Mouse (Mus musculus): ENCODE data around the gene Phyhd1. TPM values are rescaled to one million over a fixed set of nuclear protein-coding genes. Genes with fewer than 3 reads are reported as not detected.
A peak's percentile ranks its signal among the peaks of the same experiment; 100 is the strongest.

Gene Phyhd1
- polyA plus RNA-seq (2012; rRNA removed) (15.9 and 18.1 TPM in 2 replicates), polyA plus RNA-seq (2014; fragmentation: Nextera tagmentation; extraction: Ambion mirVana) (9.8 and 10.3 TPM in 2 replicates)

- no peak for ATAC-seq (ENCODE audit: insufficient read depth)
Observed at GRCm38 (mm10) chr2:30265767-30266253, at the start of gene Phyhd1. TSS of gene Phyhd1 (plus strand) at chr2:30266203.

GRCm38 (mm10) chr2:30216293-30216692, 49.7 kb upstream of the Phyhd1 start:
- Histone ChIP-seq H3K4me2 (ENCODE audit: low read depth) (no peak overlapping the region), H3K4me1 (replicated peaks; ENCODE audit: control insufficient read depth in 2 of 2, insufficient read depth in 2 of 2, low read length in 1 of 2) (peaks cover 0 to 4% of the 10 kb centered on the region in 2 experiments; a peak in 1 of 4 replicates), H3K9me3 (ENCODE audit: control insufficient read depth, low read length) (no peaks in the 10 kb centered on the region), H3K27ac (no peak overlapping the region), H3K4me3 (ENCODE audit: insufficient read depth in 1 of 2, low read depth in 2 of 2, low read length in 2 of 2) (no peak overlapping the region), H3K36me3 (replicated peaks; ENCODE audit: control insufficient read depth, insufficient read depth, low read depth) (no peaks in the 10 kb centered on the region), H3K27me3 (ENCODE audit: control insufficient read depth, insufficient read depth, low read length) (no peaks in the 10 kb centered on the region), H3K9ac (replicated peaks) (no peak overlapping the region)
- TF ChIP-seq CTCF (IDR thresholded peaks at IDR 0.05; ENCODE audit: low read depth) (no peak), EP300 (IDR thresholded peaks at IDR 0.05; ENCODE audit: low read depth) (no peak)
- WGBS (ENCODE audit: insufficient replicate concordance) = 85% methylated on average over 5 of the region's 5 CpGs
- no peak for DNase-seq (ENCODE audit: low read depth in 3 of 3, low spot score in 3 of 3)
- ATAC-seq (ENCODE audit: insufficient read depth) = no peak

More at GRCm38 (mm10) chr2:30265767-30266253, at the start of gene Phyhd1:
- H3K27me3 ChIP-seq (ENCODE audit: control insufficient read depth, insufficient read depth, low read length) = no peaks in the 10 kb centered on the region
- H3K4me3 ChIP-seq (ENCODE audit: insufficient read depth in 1 of 2, low read depth in 2 of 2, low read length in 2 of 2) = peak within 1 kb of the TSS; percentile 13 to 22; a peak in 3 of 4 replicates
- H3K36me3 ChIP-seq (replicated peaks; ENCODE audit: control insufficient read depth, insufficient read depth, low read depth) = peaks cover 16% of the 10 kb centered on the region
- no peak within 1 kb of the TSS for H3K9ac ChIP-seq (replicated peaks)
- 56% methylated on average over 5 of the region's 5 CpGs for WGBS (ENCODE audit: insufficient replicate concordance)
- no peaks in the 10 kb centered on the region for H3K9me3 ChIP-seq (ENCODE audit: control insufficient read depth, low read length)
- peak within 1 kb of the TSS; percentile 17 for H3K4me2 ChIP-seq (ENCODE audit: low read depth)
- peak within 1 kb of the TSS; percentile 52 for H3K27ac ChIP-seq
- H3K4me1 ChIP-seq (replicated peaks; ENCODE audit: control insufficient read depth in 2 of 2, insufficient read depth in 2 of 2, low read length in 1 of 2) = peaks cover 0 to 23% of the 10 kb centered on the region in 2 experiments; a peak in 3 of 4 replicates
- DNase-seq (ENCODE audit: low read depth in 3 of 3, low spot score in 3 of 3) = no peak
- TF ChIP-seq EP300 (IDR thresholded peaks at IDR 0.05; ENCODE audit: low read depth) (no peak), CTCF (IDR thresholded peaks at IDR 0.05; ENCODE audit: low read depth) (no peak)

- Histone ChIP-seq H3K9me3 (ENCODE audit: control insufficient read depth, low read length) (no peaks in the 10 kb centered on the region; the same call in 1 of the 2 replicates), H3K4me2 (ENCODE audit: low read depth) (no peak overlapping the region), H3K27me3 (ENCODE audit: control insufficient read depth, insufficient read depth, low read length) (no peaks in the 10 kb centered on the region), H3K4me3 (ENCODE audit: insufficient read depth in 1 of 2, low read depth in 2 of 2, low read length in 2 of 2) (no peak overlapping the region), H3K27ac (no peak overlapping the region), H3K4me1 (replicated peaks; ENCODE audit: control insufficient read depth in 2 of 2, insufficient read depth in 2 of 2, low read length in 1 of 2) (peaks cover 12 to 28% of the 10 kb centered on the region in 2 experiments), H3K36me3 (replicated peaks; ENCODE audit: control insufficient read depth, insufficient read depth, low read depth) (no peaks in the 10 kb centered on the region; the same call in 1 of the 2 replicates), H3K9ac (replicated peaks) (no peak overlapping the region)
- no peak for TF ChIP-seq EP300 (IDR thresholded peaks at IDR 0.05; ENCODE audit: low read depth)
- no peak for TF ChIP-seq CTCF (IDR thresholded peaks at IDR 0.05; ENCODE audit: low read depth)
- DNase-seq (ENCODE audit: low read depth in 3 of 3, low spot score in 3 of 3) = no peak
- ATAC-seq (ENCODE audit: insufficient read depth) = no peak
- 36% methylated on average over 5 of the region's 5 CpGs for WGBS (ENCODE audit: insufficient replicate concordance)
Observed at GRCm38 (mm10) chr2:30235593-30235992, 30.4 kb upstream of the Phyhd1 start.

GRCm38 (mm10) chr2:30236426-30237198, 29.4 kb upstream of the Phyhd1 start:
- no peak for ATAC-seq (ENCODE audit: insufficient read depth)
- Histone ChIP-seq H3K27me3 (ENCODE audit: control insufficient read depth, insufficient read depth, low read length) (no peaks in the 10 kb centered on the region), H3K36me3 (replicated peaks; ENCODE audit: control insufficient read depth, insufficient read depth, low read depth) (peaks cover 8% of the 10 kb centered on the region), H3K4me1 (replicated peaks; ENCODE audit: control insufficient read depth in 2 of 2, insufficient read depth in 2 of 2, low read length in 1 of 2) (peaks cover 12 to 29% of the 10 kb centered on the region in 2 experiments), H3K9ac (replicated peaks) (peak overlapping the region; percentile 83), H3K27ac (peak overlapping the region; percentile 0), H3K4me3 (ENCODE audit: insufficient read depth in 1 of 2, low read depth in 2 of 2, low read length in 2 of 2) (peak overlapping the region; percentile 71 to 84), H3K4me2 (ENCODE audit: low read depth) (peak overlapping the region; percentile 94), H3K9me3 (ENCODE audit: control insufficient read depth, low read length) (no peaks in the 10 kb centered on the region)
- WGBS (ENCODE audit: insufficient replicate concordance) = 4% methylated on average over 18 of the region's 18 CpGs
- DNase-seq (ENCODE audit: low read depth in 3 of 3, low spot score in 3 of 3) = no peak
- no peak for TF ChIP-seq CTCF (IDR thresholded peaks at IDR 0.05; ENCODE audit: low read depth)
- no peak for TF ChIP-seq EP300 (IDR thresholded peaks at IDR 0.05; ENCODE audit: low read depth)

Data from liver, embryonic 14.5 days (tissue).